ENCODE assay signal across 8 mouse cellular contexts in the genomic region with DNA sequence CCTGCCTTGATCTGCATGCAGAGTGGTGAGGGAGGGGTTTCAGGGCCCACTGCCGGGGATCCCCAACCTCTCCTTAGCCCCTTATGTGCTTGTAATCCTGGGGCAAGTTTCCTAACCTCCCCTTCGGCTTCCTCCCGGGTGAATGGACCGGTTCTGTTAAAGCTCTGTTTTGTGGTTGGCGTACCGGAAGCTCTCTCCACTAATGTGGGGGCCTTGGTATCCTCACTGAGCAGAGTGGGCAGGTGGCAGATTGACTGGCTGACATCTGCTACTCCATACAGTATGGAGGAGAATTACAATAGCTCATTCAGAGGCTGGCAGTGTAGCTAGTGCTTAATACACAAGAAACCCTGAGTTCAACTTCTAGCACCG. TPM values are rescaled to one million over a fixed set of nuclear protein-coding genes. Genes with fewer than 3 reads are reported as not detected.
A peak's percentile ranks its signal among the peaks of the same experiment; 100 is the strongest.
DNase-seq lines count a peak whose midpoint lies in the region; ATAC-seq and TF ChIP-seq lines count a peak whose summit lies in the region.

No protein-coding gene starts in this region.

- TF ChIP-seq CTCF in lung, adult 2 months (IDR thresholded peaks at IDR 0.05; ENCODE audit: insufficient read depth, low read length), result no peak

- WGBS in lung, adult 2 months, result 4% methylated on average over 7 of the region's 7 CpGs
- 11% methylated on average over 7 of the region's 7 CpGs for WGBS in midbrain, embryonic 10.5 days

- no peak for TF ChIP-seq POLR2A in lung, adult 2 months (IDR thresholded peaks at IDR 0.05; ENCODE audit: borderline replicate concordance, extremely low read depth, low read depth, low read length)

- H3K27ac ChIP-seq in midbrain, embryonic 10.5 days (replicated peaks), result peak overlapping the region; percentile 97

- H3K9me3 ChIP-seq in midbrain, embryonic 10.5 days (replicated peaks), result no peaks in the 10 kb centered on the region

- peaks cover 22% of the 10 kb centered on the region for H3K36me3 ChIP-seq in midbrain, embryonic 10.5 days

- peak; percentile 8 for DNase-seq in lung, adult 2 months
- DNase-seq in lung, postnatal 10 days, result no peak
- peak; percentile 14 for DNase-seq in brain, embryonic 18.5 days (ENCODE audit: low read depth, low spot score)
- peak; percentile 80 for DNase-seq in layer of hippocampus, adult 9-11 months
- DNase-seq in midbrain, embryonic 10.5 days (ENCODE audit: low spot score), result no peak
- peak; percentile 46 for DNase-seq in thymus, postnatal 0 days (ENCODE audit: low spot score)
- DNase-seq in urinary bladder, adult 18-20 months (ENCODE audit: low spot score in 2 of 2), result no peak

- H3K4me3 ChIP-seq in lung, adult 2 months (replicated peaks; ENCODE audit: extremely low read depth, low read depth, low read length), result peak overlapping the region; percentile 77
- H3K4me3 ChIP-seq in midbrain, embryonic 10.5 days, result peak overlapping the region; percentile 97

- peak; percentile 69 for ATAC-seq in frontal cortex, adult (ENCODE audit: low TSS enrichment)

- H3K27me3 ChIP-seq in midbrain, embryonic 10.5 days (ENCODE audit: low read depth, poor library complexity, severe bottlenecking), result no peaks in the 10 kb centered on the region

- H3K4me1 ChIP-seq in lung, adult 2 months (ENCODE audit: control insufficient read depth, insufficient read depth, low read length), result no peaks in the 10 kb centered on the region
- peaks cover 18% of the 10 kb centered on the region for H3K4me1 ChIP-seq in midbrain, embryonic 10.5 days

RNA-seq across cellular contexts. Expression of a gene that starts 0.8 kb away (rescaled TPM):
- 41.2 and 50.6 TPM in 2 replicates for polyA plus RNA-seq in lung, adult 2 months (2012; rRNA removed)
- 297 and 304 TPM in 2 replicates for polyA plus RNA-seq in midbrain, embryonic 10.5 days (2016; fragmentation: Nextera tagmentation; extraction: Ambion mirVana)
- polyA plus RNA-seq in thymus, postnatal 0 days (2015; fragmentation: Nextera tagmentation; extraction: Ambion mirVana), result 204 and 219 TPM in 2 replicates

RNA-seq across cellular contexts. Expression of a gene that starts 27.6 kb away (rescaled TPM):
- 9.0 and 11.1 TPM in 2 replicates for polyA plus RNA-seq in lung, adult 2 months (2012; rRNA removed)
- polyA plus RNA-seq in midbrain, embryonic 10.5 days (2016; fragmentation: Nextera tagmentation; extraction: Ambion mirVana), result 18.2 and 20.2 TPM in 2 replicates
- 9.5 and 12.1 TPM in 2 replicates for polyA plus RNA-seq in thymus, postnatal 0 days (2015; fragmentation: Nextera tagmentation; extraction: Ambion mirVana)

Comparison
In these comparisons a context has a peak if more than half of its experiments do, and no peak if none do; other contexts are left out.
1. DNase-seq: peak in lung, adult 2 months (single experiment), brain, embryonic 18.5 days (single experiment), layer of hippocampus, adult 9-11 months (single experiment) and thymus, postnatal 0 days (single experiment); none in lung, postnatal 10 days (single experiment), midbrain, embryonic 10.5 days (single experiment) and urinary bladder, adult 18-20 months (0 of 2).